Mouse (Mus musculus): ENCODE results near the gene Psmb2. TPM values are rescaled to one million over a fixed set of nuclear protein-coding genes. Genes with fewer than 3 reads are reported as not detected.

Psmb2 gene
- polyA plus RNA-seq, 1 experiment = 236 TPM

- peak within 1 kb of the TSS; percentile 81 for H3K4me3 ChIP-seq
- H3K4me2 ChIP-seq (ENCODE audit: low read depth) = peak within 1 kb of the TSS; percentile 95
- H3ac ChIP-seq (ENCODE audit: control insufficient read depth, insufficient read length) = peak within 1 kb of the TSS; percentile 47
- H3K36me3 ChIP-seq (ENCODE audit: control insufficient read depth, insufficient read depth) = peaks cover 5% of the 10 kb centered on the region
- TF ChIP-seq POLR2AphosphoS2 (IDR thresholded peaks at IDR 0.05; ENCODE audit: insufficient read length, low read depth) (peak; percentile 89), E2F4 (IDR thresholded peaks at IDR 0.05; ENCODE audit: insufficient read depth) (no peak), SRF (IDR thresholded peaks at IDR 0.05; ENCODE audit: control insufficient read depth, insufficient read length, low read depth) (peak; percentile 22), MYOD1 (IDR thresholded peaks at IDR 0.05; ENCODE audit: control insufficient read depth in 1 of 3, insufficient read length in 2 of 3, low read depth in 2 of 3) (no peak), TCF12 (IDR thresholded peaks at IDR 0.05; ENCODE audit: insufficient read depth, poor library complexity, severe bottlenecking) (no peak), REST (IDR thresholded peaks at IDR 0.05; ENCODE audit: insufficient read depth, insufficient read length) (peak; percentile 75), POLR2A (IDR thresholded peaks at IDR 0.05; ENCODE audit: insufficient read length, low read depth) (peak; percentile 94), MYOG (IDR thresholded peaks at IDR 0.05; ENCODE audit: control insufficient read depth in 1 of 3, insufficient read depth in 1 of 3, insufficient read length in 2 of 3, low read depth in 2 of 3) (no peak), TCF3 (IDR thresholded peaks at IDR 0.05; ENCODE audit: insufficient read length, low read depth) (no peak), CEBPB (IDR thresholded peaks at IDR 0.05; ENCODE audit: insufficient read depth, poor library complexity, severe bottlenecking) (no peak), MAX (IDR thresholded peaks at IDR 0.05; ENCODE audit: low read depth) (no peak), USF1 (IDR thresholded peaks at IDR 0.05; ENCODE audit: low read depth) (no peak)
- H3K27me3 ChIP-seq (ENCODE audit: control insufficient read depth, insufficient read depth, insufficient read length) = no peaks in the 10 kb centered on the region
- H3K79me2 ChIP-seq (ENCODE audit: control insufficient read depth, insufficient read depth) = peaks cover 4% of the 10 kb centered on the region
These were observed 76.1 kb downstream of the Psmb2 start, which contains the start of the genes Ncdn and AU040320 for GRCm38 (mm10) chr4:126753268-126754230. TSS of gene Ncdn (minus strand) at chr4:126753438. TSS of gene AU040320 (plus strand) at chr4:126753544.

DNA sequence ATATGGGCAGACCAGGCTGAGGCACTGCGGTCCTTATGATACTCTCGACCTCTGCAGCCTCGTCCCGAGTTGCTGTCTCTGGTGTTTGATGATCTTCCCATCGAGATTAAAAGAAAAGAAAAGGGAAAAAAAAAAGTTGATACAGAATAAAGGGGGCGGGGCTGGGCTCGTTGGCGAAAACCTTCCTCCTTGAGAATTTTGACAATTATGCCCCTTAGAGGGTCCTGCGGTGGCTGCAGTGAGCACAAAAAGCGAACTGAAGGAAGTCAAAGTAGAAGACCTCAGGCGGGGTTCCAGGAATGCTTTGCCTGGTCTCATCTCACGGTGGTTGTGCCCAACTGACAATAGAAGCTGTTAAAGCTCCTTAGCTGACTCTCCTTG lies 76.8 kb downstream of the Psmb2 start:
- Histone ChIP-seq H3K36me3 (ENCODE audit: control insufficient read depth, insufficient read depth) (peaks cover 6% of the 10 kb centered on the region), H3K79me2 (ENCODE audit: control insufficient read depth, insufficient read depth) (peaks cover 4% of the 10 kb centered on the region), H3K27me3 (ENCODE audit: control insufficient read depth, insufficient read depth, insufficient read length) (no peaks in the 10 kb centered on the region), H3K4me2 (ENCODE audit: low read depth) (peak overlapping the region; percentile 95), H3K4me3 (peak overlapping the region; percentile 81), H3ac (ENCODE audit: control insufficient read depth, insufficient read length) (peak overlapping the region; percentile 47)
- TF ChIP-seq TCF3 (IDR thresholded peaks at IDR 0.05; ENCODE audit: insufficient read length, low read depth) (no peak), E2F4 (IDR thresholded peaks at IDR 0.05; ENCODE audit: insufficient read depth) (no peak), POLR2A (IDR thresholded peaks at IDR 0.05; ENCODE audit: insufficient read length, low read depth) (no peak), MYOG (IDR thresholded peaks at IDR 0.05; ENCODE audit: control insufficient read depth in 1 of 3, insufficient read depth in 1 of 3, insufficient read length in 2 of 3, low read depth in 2 of 3) (no peak), MYOD1 (IDR thresholded peaks at IDR 0.05; ENCODE audit: control insufficient read depth in 1 of 3, insufficient read length in 2 of 3, low read depth in 2 of 3) (no peak)

DNA sequence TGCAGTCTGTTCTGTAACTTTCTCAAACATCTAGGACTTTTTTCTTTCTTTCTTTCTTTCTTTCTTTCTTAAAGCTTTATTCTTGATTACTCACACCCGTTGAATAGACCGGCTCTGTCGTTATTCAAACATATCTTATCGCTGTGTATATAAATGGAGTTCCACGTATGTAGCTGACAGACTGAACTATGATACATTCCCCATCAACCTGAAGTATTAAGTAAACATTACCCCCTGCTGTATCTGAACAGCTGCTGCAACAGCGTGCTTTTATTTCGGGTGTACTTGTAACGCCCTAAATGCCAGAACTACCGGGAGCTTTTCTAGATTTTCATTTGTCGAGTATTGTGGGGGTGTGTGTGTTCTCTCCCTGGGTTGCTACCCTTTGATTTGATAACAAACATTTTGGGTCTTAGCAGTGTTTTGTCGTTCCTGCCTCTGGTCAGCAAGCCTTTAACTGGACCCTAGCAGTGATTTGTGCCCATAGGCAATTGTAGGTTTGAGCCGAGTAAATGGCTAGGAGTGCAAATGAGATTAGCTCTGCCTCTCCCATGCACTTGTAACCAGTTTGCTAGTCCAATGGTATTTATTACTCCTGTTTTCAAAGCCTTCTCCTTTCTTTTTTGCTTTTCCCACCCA lies 77.4 kb downstream of the Psmb2 start:
- H3K27me3 ChIP-seq (ENCODE audit: control insufficient read depth, insufficient read depth, insufficient read length) = no peaks in the 10 kb centered on the region
- H3K4me3 ChIP-seq = peak overlapping the region; percentile 81
- H3K36me3 ChIP-seq (ENCODE audit: control insufficient read depth, insufficient read depth) = peaks cover 12% of the 10 kb centered on the region
- H3K4me2 ChIP-seq (ENCODE audit: low read depth) = peak overlapping the region; percentile 95
- TF ChIP-seq CEBPB (IDR thresholded peaks at IDR 0.05; ENCODE audit: insufficient read depth, poor library complexity, severe bottlenecking) (no peak), TCF3 (IDR thresholded peaks at IDR 0.05; ENCODE audit: insufficient read length, low read depth) (no peak), POLR2A (IDR thresholded peaks at IDR 0.05; ENCODE audit: insufficient read length, low read depth) (no peak), E2F4 (IDR thresholded peaks at IDR 0.05; ENCODE audit: insufficient read depth) (no peak), USF1 (IDR thresholded peaks at IDR 0.05; ENCODE audit: low read depth) (no peak), REST (IDR thresholded peaks at IDR 0.05; ENCODE audit: insufficient read depth, insufficient read length) (no peak), MYOD1 (IDR thresholded peaks at IDR 0.05; ENCODE audit: control insufficient read depth in 1 of 3, insufficient read length in 2 of 3, low read depth in 2 of 3) (no peak)
- H3ac ChIP-seq (ENCODE audit: control insufficient read depth, insufficient read length) = no peak overlapping the region
- H3K79me2 ChIP-seq (ENCODE audit: control insufficient read depth, insufficient read depth) = peaks cover 4% of the 10 kb centered on the region

DNA sequence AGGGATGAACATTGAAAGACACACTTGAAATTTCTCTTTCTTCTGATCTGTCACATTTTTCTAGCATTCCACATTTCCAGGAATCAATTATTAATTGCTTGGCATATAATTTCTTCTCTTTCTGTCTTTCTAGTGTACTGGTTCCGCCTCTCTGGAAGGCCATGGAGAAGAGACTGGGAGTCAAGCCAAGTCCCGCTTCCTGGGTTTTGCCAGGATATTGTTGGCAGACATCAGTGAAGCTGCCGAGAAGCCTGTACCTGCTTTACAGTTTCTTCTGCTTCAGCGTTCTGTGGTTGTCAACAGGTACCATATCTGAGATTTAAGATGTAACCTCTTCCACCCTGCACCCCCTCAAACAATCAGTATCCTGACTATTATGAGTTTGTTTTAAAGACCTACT lies 79.3 kb downstream of the Psmb2 start:
- Histone ChIP-seq H3K4me2 (ENCODE audit: low read depth) (no peak overlapping the region), H3K79me2 (ENCODE audit: control insufficient read depth, insufficient read depth) (peaks cover under 1% of the 10 kb centered on the region), H3K27me3 (ENCODE audit: control insufficient read depth, insufficient read depth, insufficient read length) (no peaks in the 10 kb centered on the region), H3K36me3 (ENCODE audit: control insufficient read depth, insufficient read depth) (peaks cover 24% of the 10 kb centered on the region), H3K4me3 (no peak overlapping the region), H3ac (ENCODE audit: control insufficient read depth, insufficient read length) (no peak overlapping the region)
- TF ChIP-seq MAX (IDR thresholded peaks at IDR 0.05; ENCODE audit: low read depth) = no peak
- no peak for TF ChIP-seq MYOD1 (IDR thresholded peaks at IDR 0.05; ENCODE audit: control insufficient read depth in 1 of 3, insufficient read length in 2 of 3, low read depth in 2 of 3)
- TF ChIP-seq REST (IDR thresholded peaks at IDR 0.05; ENCODE audit: insufficient read depth, insufficient read length) = no peak
- no peak for TF ChIP-seq MYOG (IDR thresholded peaks at IDR 0.05; ENCODE audit: control insufficient read depth in 1 of 3, insufficient read depth in 1 of 3, insufficient read length in 2 of 3, low read depth in 2 of 3)
- no peak for TF ChIP-seq POLR2A (IDR thresholded peaks at IDR 0.05; ENCODE audit: insufficient read length, low read depth)
- no peak for TF ChIP-seq TCF3 (IDR thresholded peaks at IDR 0.05; ENCODE audit: insufficient read length, low read depth)
- no peak for TF ChIP-seq SRF (IDR thresholded peaks at IDR 0.05; ENCODE audit: control insufficient read depth, insufficient read length, low read depth)
- no peak for TF ChIP-seq USF1 (IDR thresholded peaks at IDR 0.05; ENCODE audit: low read depth)
- TF ChIP-seq TCF12 (IDR thresholded peaks at IDR 0.05; ENCODE audit: insufficient read depth, poor library complexity, severe bottlenecking) = no peak
- no peak for TF ChIP-seq CEBPB (IDR thresholded peaks at IDR 0.05; ENCODE audit: insufficient read depth, poor library complexity, severe bottlenecking)
